Mouse (Mus musculus) layer of hippocampus, adult 9-10 months (tissue): ENCODE measurements at regions not wholly inside any gene's neighbourhood (a gene's known extent, or its start where the extent isn't known, plus 50 kb on each side); places are given as distances from the start of the nearest gene placed in this dataset.

ENCODE experiments used
- DNase-seq: peaks from one replicate; pipeline ENCODE4 v3.0.0; 2022; ENCODE audit warnings: low spot score

DNA sequence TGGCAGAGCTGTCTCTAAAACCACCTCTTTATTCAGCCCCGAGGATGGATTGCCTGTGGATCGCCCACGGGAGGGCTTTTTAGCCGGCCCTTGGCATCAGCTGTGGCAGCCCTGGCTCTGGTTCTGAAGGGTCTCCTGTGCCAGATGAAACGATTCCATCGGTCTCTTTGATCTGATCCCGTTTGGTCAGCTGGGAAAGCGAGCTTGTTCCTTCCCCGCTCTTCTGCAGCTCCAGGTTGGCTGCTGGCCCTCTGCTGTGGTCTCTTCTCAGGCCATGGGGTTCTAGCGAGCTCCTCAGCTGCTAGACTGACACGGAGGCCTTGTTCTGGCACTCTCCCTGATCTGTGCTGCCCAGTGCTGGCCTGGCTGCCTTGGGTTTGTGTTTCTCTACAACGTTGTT lies 165.6 kb upstream of the Dkk2 start:
- no peak for DNase-seq

DNA sequence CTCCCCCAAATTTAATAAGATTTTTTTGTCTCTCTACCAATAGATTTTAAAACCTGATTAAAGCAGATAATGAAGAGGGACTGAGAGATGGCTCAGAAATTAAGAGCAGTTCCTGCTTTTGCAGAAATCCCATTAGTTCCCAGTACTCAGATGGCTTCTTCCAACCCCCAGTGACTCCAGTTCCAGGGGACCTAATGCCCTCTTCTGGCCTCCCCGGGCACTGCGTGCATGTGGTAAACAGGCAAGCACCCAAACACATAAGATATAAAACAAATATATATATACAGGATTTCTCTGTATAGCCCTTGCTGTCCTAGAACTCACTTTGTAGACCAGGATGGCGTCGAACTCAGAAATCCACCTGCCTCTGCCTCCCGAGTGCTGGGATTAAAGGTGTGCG lies 163.9 kb upstream of the Dkk2 start:
- no peak for DNase-seq

DNA sequence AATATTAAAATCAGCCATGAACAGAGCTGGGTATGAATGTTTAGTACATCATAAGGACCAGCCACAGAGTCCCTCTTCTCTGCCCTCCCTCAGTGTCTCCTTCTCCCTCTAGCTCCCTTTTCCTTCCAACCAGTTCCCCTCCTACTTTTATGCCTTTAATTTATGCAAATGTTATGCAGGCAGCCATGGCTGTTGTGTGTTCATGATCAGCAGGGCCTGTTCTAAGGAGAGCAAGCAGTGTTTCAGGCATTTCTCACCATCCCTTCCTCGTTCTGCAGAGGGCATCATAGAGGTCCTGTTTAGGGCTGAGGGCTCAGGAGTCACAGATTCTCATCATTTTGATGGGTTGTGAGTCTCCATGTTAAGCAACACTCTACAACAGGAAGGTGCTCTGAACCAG lies 162.4 kb upstream of the Dkk2 start:
- DNase-seq: no peak

DNA sequence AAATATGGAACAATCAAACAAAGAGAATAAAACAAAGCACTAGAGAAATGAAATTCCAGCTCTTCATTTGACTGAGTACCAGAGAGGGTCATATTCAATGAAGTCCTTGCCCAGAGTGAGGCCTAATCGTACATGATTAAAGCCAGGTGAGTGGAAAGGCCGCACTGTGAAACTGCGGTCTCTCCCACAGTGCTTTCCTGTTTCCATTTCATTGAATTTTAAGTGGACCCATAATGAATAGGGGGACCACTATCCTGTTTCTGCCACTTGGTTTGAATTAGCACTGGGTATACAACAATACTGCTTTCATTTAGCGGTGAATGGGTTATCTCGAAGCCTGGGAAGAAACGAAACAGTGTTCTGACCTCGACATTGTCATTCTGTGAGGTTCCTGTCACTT lies 144.2 kb upstream of the Dkk2 start:
- no peak for DNase-seq

DNA sequence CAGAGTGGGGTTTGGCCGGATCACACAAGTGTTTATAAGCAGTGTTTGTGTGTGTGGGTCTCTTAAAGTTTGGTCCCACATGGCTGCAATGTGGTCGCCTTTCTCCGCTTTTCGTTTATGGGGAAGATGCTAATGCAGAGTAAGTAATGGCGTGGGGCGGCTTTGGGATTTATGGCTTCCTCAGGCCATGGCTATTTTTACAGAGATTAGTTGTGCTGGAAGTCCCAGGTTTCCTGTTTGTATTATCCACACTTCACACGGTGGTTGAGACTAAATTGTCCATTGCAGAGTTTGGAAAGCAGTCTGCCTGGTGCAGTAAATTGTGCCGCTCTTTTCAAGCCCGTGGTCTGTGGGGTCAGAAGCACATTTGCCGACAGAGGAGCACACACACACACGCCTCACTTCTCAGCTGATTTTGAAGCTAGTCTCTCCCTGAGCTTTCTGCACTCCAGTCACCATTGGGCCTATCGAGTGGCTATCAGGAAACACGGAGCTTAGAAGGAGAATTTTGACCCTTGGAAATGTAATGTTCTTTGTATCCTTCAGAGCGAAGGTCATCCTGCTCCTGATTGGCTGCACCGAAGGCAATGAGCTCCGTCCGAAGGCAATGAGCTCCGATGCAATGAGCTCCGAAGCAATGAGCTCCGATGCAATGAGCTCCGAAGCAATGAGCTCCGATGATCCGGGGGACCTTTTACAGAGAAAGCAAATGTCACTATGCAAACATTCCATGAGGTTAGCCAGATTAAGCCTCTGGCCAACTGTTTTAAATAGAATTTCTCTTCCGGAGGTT lies 142.9 kb upstream of the Dkk2 start:
- DNase-seq: no peak

DNA sequence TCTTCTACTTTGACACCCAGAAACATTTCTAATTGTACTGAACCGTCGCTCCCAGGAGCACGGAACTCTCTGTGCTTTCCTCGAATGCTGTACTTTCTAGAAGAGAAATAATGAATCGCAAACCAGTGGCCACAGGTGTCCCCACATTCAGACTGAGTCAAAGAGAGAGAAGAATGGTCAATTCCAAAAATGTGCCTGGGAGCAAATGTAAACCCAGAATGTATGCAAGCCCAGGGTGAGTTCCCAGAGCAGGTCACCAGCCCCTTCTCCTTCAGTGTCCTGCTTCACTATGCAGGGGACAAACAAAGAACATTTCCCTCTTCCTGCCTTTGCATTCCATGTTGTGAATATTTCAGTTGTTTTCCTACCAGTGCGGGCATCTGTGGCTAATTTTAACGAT lies 141.7 kb upstream of the Dkk2 start:
- DNase-seq: no peak

DNA sequence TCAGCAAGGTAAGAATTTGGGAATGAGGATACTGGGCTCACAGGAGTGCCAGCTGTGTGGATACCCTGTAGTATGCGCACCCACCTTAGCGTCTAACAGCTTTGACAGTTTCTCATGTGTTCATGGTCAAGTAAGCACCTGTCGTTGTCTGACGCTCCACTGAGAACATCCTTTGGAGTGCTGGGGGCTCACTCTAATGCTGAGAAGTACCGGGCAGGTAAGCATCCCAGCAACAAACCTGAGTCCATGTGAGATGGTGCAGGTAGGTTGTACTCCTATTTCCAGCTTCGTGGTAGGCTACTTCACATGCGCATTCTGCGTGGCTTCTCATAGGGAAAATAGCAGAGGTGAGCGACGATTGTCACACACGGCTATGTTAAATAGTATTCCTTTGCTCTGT lies 129.3 kb upstream of the Dkk2 start:
- no peak for DNase-seq

DNA sequence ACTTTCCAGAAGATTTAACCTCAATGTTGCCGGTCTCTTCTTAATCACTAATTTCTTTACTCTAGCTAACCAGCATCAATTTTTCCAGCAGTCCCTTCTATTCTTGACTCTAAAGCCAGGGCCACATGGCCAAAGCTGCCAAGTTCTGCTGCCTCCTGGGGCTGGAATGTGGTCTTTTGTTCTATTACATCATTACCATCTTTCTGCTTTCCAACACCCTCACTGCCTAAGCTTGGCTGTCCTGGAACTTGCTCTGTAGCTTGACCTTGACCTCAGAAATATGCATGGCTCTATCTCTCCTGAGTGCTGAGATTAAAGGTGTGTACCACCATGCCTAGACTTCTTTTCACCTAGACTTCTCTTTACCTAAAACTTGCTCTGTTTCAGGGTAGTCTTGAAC lies 124.5 kb upstream of the Dkk2 start:
- DNase-seq: no peak

DNA sequence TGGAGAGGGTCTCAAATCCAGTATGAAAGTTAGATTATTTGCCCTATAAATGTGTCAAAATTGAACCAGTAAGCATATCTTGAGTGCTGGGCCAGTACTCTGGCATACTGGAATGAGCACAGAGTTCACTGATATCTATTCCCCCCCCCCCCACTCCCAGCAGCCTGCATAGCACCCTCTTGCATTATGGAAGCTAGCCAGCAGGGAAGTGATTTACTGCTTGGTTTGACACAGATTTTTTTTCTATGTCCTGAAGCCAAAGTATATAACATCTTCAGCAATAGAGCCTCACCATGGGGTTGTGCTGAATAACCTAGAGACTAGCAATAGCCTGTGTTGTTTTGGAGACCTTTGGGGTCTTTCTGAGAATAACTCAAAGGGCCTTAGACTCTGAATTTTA lies 123.5 kb upstream of the Dkk2 start:
- DNase-seq: no peak

DNA sequence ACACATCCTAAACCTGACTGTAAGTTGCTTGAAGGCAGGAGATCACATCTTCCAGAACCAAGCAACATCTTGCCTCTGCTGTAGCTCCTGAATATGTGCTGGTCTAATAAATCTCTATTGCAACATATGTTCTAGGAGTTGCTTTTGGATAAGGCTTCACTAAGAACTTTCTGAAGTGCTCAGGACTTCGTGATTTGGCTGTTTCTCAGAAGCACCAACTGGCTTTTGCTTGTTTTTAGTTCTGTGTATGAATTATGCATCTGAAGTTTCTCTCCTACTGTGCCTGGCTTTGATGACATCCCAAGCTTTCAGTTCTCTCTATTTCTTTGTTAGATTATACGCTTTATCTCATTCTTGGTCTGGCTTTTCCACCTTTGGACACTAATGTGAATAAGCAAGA lies 122.2 kb upstream of the Dkk2 start:
- no peak for DNase-seq

DNA sequence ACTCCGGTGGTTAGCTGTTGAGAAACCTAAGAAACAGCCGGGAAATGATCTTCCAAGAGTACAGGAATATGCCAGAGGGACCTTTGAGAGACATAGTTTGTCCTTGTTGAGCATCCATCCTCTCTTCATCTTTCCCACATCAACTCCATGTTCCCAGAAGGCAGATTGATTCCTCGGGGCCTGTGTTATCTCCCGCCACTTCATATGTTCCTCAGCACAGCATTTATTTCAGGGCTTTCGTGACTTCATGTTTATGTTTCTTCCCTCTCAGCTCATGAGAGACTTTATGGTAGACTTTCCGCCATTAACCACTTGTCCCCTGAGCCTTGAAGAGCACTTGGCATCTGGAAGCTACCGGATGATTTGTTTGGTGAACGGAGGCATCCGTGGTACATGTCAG lies 120.1 kb upstream of the Dkk2 start:
- DNase-seq: no peak

DNA sequence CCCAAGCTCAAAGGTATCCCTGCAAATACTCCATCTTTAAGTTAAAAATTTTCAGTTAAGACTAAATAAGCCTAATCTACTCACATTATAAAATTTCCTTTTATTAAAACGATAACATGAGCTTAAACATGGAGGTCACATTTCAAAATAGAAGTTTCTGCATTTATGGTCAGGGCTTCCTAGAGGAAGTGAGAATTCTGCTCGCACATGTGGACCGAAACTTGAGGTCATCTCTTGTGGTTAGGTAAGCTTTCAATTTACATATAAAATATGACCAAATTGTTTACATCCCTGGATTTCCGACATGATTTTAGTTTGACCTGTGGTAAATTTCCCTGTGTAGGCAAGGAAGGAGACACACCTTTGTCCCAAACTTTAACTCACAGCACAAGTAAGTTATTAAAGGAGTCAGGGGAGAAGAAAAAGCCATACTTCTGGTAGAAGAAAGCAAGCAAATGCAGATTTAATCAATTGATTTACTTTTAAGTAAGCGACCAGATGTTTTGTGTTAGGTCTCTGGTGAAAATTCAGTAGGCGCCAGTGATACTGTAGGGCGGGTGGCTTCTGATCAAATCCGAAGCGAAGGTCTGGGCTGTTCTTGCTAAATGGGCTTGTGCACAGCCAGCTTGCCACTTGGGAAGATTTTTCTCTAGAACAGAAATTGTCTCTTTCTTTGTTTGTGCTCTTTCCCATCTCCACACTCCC lies 119.5 kb upstream of the Dkk2 start:
- no peak for DNase-seq

DNA sequence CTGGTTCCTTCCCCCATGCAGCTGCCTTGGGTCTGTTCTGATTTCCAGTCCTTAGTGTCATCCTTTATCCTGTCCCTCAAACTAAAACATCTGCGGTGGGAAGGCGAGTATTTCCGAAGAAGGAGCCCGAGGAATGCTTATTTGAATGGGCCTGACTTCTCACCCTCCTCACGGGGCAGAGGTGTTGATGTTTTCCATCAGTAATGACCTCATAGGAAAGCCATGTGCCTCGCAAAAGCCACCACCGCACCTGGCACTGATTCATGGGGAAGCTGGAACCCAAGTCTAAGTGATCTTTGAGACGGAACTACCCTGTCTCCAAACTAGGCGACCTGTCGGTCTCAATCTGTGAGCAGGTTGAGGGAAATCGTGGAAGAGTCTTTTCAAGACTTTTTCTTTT lies 117.8 kb upstream of the Dkk2 start:
- DNase-seq: no peak

DNA sequence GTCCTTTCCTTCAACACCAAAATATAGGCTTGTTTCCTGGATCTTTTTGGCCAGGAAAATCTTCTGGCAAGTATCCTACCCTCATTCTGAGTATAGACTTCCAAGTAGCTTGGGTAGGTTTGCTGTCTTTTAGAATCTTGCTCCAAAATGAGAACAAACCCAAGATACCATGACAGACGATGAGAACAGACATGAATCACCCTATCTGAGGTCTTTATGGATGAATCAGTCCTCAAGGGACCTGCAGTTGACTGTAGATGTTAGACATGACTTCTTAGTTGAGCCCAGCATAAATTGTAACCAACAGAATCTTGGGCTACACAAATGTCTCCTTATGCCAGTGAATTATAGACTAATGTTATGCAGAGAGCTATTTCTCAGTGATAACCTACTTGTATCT lies 114.3 kb upstream of the Dkk2 start:
- DNase-seq: no peak

DNA sequence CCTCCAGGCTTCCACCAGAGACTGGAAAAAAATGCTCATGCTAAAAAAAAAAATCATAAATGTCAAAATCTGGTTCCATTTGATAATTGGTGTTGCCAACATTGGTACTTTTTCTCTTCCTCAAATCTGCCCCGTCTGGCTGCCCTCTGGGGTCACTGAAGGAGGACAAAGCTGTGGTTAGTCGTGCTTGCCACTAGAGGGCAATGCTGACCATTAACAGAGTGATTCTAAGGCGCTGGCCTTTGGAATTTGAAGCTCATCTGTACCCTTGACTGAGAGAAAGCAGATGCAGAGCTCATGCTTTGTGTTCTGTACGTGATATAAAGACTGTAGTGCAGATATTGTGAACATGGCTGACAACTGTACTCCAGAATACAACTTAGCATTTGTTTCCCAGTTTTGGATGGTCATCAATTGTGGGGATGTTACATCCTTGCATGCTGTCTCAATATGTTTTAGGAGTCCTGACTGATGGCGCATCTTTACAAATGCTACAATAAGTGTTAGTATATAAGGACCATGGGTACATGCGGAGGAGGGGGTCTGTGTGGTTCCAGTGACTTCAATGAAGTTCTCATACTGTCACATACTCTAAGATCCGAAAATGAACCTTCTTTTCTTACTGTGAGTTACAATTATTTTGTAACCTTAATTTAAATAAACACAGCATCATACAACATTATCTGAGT lies 109.0 kb upstream of the Dkk2 start:
- peak; percentile 38 for DNase-seq

DNA sequence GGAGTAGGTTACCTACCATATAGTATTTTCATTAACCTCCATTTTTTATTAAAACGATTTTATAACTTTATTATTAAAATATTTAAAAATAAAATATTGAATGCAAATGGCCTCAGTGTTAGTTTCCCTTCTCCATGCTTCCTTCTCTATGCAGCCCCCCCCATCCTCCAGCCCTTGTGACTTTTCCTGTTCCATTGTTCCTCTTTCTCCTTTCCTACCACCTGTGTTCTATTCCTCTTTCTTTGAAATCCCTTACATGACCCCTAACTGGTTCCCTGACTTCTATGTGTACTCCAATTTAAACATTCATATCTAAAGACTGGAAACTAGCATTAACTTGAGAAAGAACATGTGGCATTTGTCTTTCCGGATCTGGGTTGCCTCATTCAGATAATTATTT lies 101.8 kb upstream of the Dkk2 start:
- DNase-seq: no peak

DNA sequence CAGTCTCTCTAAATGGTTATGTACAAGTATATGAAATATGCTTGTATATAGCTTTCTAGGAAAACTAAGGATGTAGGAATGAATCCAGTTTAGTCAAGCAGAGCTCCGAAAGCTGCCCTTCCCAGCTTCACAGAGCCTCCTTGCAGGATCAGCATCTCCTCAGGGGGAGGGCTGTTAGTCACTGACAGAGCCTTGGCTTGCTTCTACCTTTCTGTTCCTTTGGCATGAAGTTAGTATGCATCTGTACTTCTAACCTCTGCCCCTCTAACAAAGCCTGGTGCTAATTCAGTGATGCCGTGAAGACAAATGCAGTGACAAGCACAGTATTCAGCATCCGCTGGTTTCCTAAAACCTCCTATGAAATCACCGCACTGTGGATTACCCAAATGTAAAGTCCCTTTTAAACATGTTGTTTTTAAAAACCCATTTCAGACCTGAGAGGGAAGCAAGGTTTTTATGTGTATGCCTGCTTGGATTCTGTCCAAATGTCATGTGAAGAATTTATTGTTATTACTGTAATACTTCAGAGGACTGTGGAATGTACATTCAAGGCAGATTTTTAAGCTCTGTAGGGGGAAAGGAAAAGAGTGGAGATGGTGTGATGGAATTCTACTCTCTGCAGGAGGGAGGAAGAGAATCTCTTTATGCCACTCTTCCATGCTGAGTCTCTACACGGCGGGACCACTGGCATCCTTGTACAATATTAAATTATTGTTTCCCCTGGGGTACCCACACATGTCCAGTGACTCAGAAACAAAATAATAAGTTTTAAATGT lies 86.1 kb upstream of the Dkk2 start:
- DNase-seq: no peak

DNA sequence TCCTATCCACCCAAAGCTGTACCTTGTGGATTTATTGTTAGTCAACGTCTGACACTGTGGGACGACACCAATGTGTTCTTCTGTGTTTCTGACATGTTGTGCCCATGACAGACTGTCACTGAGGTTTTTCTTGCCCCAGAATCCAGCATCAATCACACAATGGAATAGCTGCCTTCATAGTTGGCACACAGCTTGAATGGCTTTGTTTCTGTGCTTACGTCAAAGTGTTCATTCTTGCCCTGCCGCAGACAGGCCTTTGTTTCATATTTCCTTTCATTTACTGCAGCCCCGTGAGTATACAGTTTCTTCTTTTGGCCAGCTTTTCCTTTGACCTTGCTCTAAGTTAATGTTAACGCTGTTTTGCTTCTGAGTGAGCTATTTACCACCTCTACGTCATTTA lies 78.9 kb upstream of the Dkk2 start:
- DNase-seq: no peak

DNA sequence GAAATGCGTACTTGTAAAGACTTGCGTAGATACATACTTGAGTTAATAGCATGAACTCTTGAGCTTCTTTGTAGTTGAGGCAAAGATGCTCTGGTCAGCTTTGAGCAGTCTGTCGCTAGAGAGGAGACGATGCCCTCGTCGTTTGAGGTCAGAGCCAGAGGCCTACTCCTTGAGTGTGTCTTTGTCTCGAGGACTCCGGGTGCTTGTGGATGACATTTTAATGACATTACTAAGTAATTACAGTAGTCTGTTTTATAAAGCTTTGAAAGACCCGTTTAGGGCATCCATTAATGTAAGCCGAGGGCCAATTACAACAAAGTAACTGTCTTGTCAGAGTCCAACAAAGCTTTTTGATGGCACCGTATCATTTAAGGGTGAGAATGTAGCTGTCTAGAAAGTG lies 78.2 kb upstream of the Dkk2 start:
- no peak for DNase-seq

DNA sequence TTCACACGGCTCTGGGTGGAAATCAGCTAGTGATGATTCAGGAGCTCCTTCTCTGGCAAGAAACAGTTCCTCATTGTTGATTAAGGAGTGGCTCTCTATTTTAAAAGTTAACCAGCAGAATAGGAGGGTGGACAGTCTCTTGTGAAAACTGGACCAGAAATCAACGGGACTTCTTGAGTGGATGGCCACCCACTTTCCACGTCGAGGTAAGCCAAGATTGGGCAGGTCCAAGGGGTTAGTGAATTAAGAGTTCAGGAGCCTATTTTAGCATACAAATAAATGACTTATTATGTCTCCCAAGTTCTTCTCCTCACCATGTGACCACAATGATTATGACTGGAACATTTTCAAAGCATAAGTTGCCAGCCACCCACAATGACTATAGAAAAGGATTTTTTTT lies 77.7 kb upstream of the Dkk2 start:
- no peak for DNase-seq

DNA sequence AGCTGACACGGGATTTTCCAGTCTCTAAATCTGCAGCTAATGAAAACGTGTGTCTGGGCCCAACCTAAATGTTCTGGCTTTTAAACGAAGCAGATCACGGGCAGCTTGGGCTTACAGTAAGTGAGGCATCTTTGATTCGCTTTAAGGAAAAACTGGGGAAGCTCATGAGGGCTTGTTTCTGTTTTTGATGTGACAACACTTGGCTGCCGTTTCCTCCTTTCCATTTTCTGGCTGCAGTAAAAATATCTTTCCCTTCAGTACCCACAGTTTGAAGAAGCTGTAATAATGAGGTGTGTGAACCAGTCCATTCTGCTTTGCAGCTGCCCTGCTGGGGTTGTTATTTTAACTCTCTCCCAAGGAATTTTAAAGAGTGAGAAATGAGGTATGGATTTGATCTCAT lies 69.9 kb upstream of the Dkk2 start:
- DNase-seq: no peak

DNA sequence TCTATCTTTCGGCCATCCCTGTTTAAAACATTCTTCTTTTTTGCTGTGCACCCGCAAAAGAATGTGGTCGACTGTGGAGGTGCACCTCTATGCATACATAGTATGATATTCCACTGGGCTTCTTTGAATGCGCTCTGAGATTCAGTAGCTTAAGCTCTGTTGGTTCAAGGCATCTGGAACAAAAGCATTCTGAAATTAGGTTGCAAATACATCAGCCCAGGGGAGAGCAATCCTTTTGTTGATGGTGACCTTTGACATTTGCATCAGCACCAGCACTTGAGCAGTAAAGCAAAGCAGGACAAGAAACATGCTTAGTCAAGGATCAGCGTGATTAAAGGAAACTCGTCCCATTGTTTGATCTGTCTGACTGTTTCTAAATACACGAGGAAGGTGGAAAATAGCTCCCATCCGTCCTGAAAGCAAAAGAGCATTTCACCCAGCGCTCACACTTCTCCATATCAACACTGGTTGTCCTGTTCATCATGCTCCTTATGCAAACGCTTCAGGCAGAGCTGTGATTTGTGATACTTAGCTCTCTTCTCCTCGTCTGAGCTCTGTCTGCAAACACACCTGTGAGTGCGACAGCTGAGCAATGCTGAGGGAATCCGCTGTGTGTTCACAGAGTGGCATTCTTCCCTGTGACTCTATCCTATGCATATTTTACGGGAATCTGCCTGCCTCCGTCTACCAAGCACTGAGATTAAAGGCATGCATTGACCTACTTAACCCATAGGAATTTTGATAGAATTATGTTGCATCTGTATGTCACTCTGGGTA lies 67.4 kb upstream of the Dkk2 start:
- no peak for DNase-seq
